Mouse (Mus musculus) layer of hippocampus, adult 18-20 months (tissue): ENCODE data around the gene Lsg1. TPM values are rescaled to one million over a fixed set of nuclear protein-coding genes. Genes with fewer than 3 reads are reported as not detected.

ENCODE experiments used
- DNase-seq, 2 experiments: peaks; one replicate each; pipeline ENCODE4 v3.0.0; 2022; ENCODE audit warnings: low spot score in 2 of 2
- total RNA-seq, 2 experiments: library from RNA; stranded (reverse); gene quantifications; 2 replicates each; pipeline ENCODE4 v1.2.3; 2021

Gene Lsg1
- total RNA-seq, 2 experiments from 2014 or later, result 18.6 to 23.3 TPM

DNA sequence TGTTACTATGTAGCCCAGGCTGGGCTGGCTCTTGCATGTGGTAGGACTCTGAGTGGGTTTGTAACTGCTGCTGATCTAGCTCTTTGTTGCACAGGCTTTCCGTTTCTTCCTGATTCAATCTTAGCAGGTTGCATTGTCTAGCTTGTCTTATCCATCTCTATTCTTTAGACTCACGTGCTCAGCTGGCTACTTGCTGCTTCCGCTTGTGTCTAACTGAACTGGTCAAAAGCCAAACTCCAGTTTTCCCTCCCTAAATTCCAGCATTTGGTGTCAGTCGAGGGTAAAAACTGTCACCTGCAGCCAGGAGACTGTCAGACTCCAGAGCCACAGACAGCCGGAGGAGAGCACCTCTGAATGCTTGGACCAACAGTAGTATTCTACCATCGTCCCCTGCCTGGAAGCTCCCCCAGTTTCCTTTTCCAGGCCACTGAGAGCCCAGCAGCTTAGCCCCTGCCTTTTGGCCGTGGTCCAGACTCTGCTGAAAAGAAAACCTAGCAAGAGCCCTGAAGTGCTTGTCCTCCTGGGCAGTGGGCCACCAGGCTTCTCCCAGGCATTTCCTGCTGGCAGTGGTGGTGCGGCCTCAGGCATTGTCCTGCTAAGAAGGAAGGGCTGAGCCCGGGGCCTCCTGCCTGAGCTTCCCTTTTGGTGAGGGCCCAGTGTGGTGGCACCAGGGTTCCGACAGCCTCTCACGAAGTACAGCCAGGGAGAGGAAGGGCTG is 34.6 kb downstream of the Lsg1 start:
- peak; percentile 48 to 71 for DNase-seq

GRCm38 (mm10) chr16:30550748-30551192 is 36.6 kb downstream of the Lsg1 start, which contains the start of gene Tmem44:
Tmem44 (minus strand) TSS chr16:30550842.
- no peak for DNase-seq

DNA sequence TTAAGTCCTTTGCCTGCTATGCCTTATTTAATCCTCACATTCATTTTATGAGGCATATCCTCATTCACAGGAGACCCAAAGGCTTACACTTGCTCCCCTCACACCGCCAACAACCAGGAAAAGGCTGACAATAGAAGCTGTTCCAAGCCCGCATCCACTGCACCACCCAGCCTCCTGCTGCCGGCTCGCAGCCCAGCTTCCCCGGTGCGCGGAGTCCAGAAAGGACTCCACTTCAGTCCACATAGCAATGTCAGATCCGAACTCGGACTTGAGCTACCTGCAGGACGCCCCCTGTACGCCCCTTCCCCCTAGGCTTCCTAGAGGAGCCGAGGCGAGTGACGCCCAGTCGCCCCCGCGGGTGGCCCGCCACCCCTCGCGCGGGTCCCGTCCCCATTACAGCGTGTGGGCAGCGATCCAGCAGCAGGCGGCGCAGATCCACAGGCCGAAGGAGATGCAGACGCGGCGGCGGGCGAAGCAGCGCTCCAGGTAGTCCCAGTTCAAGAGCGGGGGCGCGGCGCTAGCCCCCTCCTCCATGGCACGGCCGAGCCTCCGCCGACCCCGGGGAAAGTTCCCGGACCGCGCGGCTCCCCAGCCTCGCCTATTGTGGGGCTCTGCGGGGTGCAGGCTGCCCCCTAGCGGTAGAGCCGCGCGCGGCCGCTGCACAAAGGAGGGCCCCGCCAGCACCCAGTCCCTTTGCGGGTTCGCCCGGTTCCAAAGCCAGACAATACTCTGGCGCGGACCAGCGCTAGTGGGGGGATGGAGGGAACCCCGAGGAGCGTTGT is 37.2 kb downstream of the Lsg1 start:
- DNase-seq, result peak; percentile 53 to 82

DNA sequence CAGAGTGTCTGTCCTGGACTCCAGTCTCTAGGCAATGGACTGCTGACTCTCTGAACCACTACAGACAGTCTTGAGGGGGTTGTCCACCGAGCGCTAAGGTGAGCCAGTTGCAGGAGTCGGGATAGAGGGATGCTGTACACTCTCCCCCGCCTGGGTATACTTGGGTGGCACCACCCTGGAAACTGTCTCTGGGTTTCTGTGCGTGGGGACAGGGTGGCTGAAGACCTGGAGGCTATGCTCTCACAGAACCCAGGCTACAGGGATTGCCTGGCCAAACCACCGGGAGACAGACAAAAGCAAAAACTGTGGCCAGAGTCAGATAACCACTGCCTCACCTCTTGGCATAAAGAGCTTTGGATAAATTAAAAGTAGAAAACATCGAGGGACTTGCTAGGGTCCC is 37.9 kb downstream of the Lsg1 start:
- no peak for DNase-seq

- DNase-seq, result peak in 1 of 2 experiments; percentile 40
Observed at GRCm38 (mm10) chr16:30548291-30548690, 39.1 kb downstream of the Lsg1 start.

DNA sequence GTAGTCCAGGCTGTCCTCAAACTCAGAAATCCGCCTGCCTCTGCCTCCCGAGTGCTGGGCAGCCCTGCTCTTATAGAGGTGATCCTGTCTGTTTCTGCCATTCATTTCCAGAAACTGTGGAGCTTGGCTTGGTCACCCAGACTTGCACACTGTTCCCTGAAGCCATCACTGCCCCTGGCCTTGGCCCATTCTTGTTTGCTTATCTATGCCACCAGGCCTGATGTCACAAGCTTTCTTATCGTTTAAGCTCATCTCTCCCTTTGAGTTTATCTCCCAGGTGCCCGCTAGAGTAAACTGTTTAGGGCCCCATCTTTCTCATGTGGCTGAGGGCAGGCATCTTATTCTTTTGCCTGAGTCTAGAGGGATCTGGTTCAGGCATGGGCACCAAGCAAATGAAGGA is 42.7 kb downstream of the Lsg1 start:
- no peak for DNase-seq

- DNase-seq, result no peak
Observed at GRCm38 (mm10) chr16:30543386-30543785, 44.0 kb downstream of the Lsg1 start.

- DNase-seq, result no peak
Observed at GRCm38 (mm10) chr16:30542826-30543225, 44.6 kb downstream of the Lsg1 start.

- no peak for DNase-seq
Observed at GRCm38 (mm10) chr16:30540107-30541001, 47.0 kb downstream of the Lsg1 start.

- DNase-seq, result no peak
Observed at GRCm38 (mm10) chr16:30539433-30539832, 48.0 kb downstream of the Lsg1 start.

GRCm38 (mm10) chr16:30535075-30535474 is 52.3 kb downstream of the Lsg1 start:
- DNase-seq, result no peak

GRCm38 (mm10) chr16:30533592-30533991 is 53.8 kb downstream of the Lsg1 start:
- DNase-seq, result no peak

DNA sequence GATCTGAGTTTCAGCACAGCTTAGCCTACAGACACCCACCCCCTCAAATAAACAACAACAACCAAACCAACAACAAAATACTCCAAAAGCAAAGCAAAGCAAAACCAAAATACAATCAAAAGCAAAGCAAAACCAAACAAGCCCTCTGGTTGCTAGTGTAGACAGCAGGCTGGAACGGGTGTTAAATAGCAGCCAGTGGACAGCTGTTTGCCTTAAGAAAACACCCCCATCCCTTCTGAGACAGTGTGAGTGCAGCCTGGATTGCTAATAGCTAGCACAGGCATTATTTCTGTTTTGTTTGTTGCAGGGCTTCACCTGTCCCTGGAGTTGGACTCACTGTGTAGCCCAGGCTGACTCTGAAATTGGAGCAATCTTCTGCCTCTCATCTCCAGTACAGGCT is 54.5 kb downstream of the Lsg1 start:
- no peak for DNase-seq

DNA sequence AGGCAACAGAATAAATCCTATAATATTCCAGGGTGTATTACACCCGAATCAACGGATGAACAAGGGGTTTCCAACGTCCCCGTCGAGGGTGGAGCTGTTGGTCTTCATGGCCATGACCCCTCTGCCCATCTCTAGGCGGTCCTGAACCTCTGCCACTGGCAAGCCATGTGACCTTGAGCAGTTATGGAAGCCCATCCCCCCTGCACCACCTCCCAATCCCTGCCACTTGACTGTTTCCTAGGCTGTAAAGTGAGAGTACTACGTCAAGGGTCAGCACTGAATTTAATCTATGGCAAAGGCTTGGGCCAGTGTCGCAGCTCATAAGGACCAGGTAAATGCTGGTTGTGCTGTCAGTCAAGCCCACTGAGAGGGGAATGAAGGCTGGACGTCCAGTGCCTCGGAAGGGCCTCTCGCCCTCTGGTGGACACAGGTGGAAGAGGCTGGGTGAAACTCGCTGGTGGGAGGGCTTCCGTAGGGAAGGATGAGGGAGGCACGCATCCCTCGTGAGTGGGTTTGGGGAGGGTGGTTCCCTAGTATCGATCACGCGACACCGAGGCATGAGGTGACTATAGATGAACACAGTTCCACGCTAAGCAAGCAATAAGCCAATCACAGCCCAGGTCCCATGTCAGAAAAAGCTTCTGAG is 55.5 kb downstream of the Lsg1 start:
- no peak for DNase-seq

DNA sequence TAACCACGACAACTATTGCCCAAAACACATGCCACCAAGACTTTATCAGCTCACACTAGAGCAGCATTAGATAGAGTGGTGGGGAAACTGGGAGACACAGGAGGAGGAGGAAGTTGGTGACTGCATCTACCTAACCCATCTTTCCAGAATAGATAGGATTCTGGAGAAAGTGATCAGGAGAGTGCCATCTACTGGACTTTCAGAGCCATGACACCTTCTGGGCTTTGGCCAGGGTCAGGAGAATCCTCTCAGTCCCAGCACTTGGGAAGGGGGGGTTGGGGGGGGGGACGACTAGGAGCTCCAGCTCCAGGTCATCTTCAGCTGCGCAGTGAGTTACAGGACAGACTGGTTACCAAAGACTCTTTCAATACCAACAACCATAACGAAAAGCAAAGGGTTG is 56.6 kb downstream of the Lsg1 start:
- no peak for DNase-seq

GRCm38 (mm10) chr16:30528386-30528785 is 59.0 kb downstream of the Lsg1 start:
- no peak for DNase-seq

GRCm38 (mm10) chr16:30527889-30528288 is 59.5 kb downstream of the Lsg1 start:
- no peak for DNase-seq

DNA sequence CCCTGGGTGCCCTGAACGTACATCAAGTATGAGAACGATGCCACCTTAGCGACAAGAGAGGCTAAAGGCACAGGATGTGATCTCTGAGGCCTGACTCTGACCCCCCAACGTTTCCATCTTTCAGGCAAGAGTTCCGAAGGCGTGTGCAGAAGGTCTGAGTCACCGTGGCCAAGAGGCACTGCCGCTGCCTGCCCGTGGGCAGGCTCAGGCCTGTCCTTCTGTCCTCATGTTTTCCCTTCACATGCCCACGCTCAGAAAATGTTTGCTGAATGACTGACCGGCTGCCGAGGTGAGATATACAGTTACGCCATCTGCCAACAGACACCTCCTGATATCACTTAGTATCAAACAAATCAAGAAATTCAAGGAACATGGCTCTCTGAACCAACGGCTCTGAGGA is 61.6 kb downstream of the Lsg1 start:
- no peak for DNase-seq

DNA sequence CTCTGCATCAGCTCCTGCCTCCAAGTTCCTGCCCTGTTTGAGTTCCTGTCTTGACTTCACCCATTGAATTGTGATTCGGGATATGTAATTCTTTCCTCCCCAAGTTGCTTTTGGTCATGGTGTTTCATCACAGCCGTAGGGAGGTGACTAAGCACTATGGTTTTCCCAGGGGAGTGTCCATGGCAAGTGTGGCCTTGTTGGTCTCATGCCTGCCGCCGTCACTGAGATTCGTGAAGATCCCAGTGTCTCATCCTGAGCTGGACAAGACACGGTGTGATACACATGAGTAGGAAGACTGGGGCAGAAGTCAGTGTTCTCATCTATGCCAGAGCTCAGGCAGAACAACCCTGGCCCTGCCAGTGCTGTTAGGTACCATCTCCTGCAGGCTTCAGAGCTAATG is 62.9 kb downstream of the Lsg1 start:
- no peak for DNase-seq

GRCm38 (mm10) chr16:30522253-30522940 is 65.0 kb downstream of the Lsg1 start:
- no peak for DNase-seq
